Mouse (Mus musculus) hindbrain, embryonic 14.5 days (tissue): ENCODE measurements around the gene Cacng3. TPM values are rescaled to one million over a fixed set of nuclear protein-coding genes. Genes with fewer than 3 reads are reported as not detected.

Source experiments
- ATAC-seq: fragments of 200-750 bp; cut with Nextera tagmentation; 2 replicates; pipeline ENCODE4 v1.8.0; 2017; ENCODE audit warnings: moderate number of reproducible peaks, mild to moderate bottlenecking, moderate TSS enrichment, moderate library complexity; ENCODE audit not compliant: low FRiP score
- DNase-seq: peaks from one replicate; pipeline ENCODE4 v3.0.0-alpha.2; 2015; ENCODE audit warnings: low spot score
- H3K27ac ChIP-seq: fragments of 300-500 bp; sonication (generic); 2 replicates; pipeline ENCODE4 v1.5.1; 2014; ENCODE audit warnings: mild to moderate bottlenecking, moderate library complexity
- H3K27me3 ChIP-seq: fragments of 300-500 bp; sonication (generic); 2 replicates; pipeline ENCODE4 v1.6.1; 2014; ENCODE audit warnings: mild to moderate bottlenecking, low read length, mixed read lengths; ENCODE audit not compliant: control insufficient read depth, insufficient read depth
- H3K36me3 ChIP-seq: fragments of 300-500 bp; sonication (generic); replicated peaks from 2 replicates; pipeline ENCODE4 v1.6.1; 2014; ENCODE audit not compliant: control insufficient read depth, insufficient read depth
- H3K4me1 ChIP-seq: fragments of 300-500 bp; sonication (generic); replicated peaks from 2 replicates; pipeline ENCODE4 v1.6.1; 2014; ENCODE audit warnings: antibody characterized with exemption, low read length, mixed read lengths; ENCODE audit not compliant: control insufficient read depth, insufficient read depth
- H3K4me2 ChIP-seq: fragments of 300-500 bp; sonication (generic); replicated peaks from 2 replicates; pipeline ENCODE4 v1.6.1; 2014; ENCODE audit warnings: mild to moderate bottlenecking, moderate library complexity
- H3K4me3 ChIP-seq: fragments of 300-500 bp; sonication (generic); replicated peaks from 2 replicates; pipeline ENCODE4 v1.5.1; 2014; ENCODE audit warnings: mild to moderate bottlenecking, low read length
- H3K9ac ChIP-seq: fragments of 300-500 bp; sonication (generic); 2 replicates; pipeline ENCODE4 v1.6.1; 2014
- H3K9me3 ChIP-seq: fragments of 300-500 bp; sonication (generic); 2 replicates; pipeline ENCODE4 v1.6.1; 2016; ENCODE audit warnings: low read length; ENCODE audit not compliant: control insufficient read depth
- WGBS: fragments of 180-500 bp; shearing (Covaris S2); extraction: QIAGEN DNeasy Blood & Tissue Kit; methylation state at CpG from one replicate; pipeline ENCODE4 v1.1.7; 2014; 5-methylcytosine and 5-hydroxymethylcytosine counted together
- polyA plus RNA-seq: library from polyadenylated mRNA; unstranded; fragments of >200 nt; fragmentation: Nextera tagmentation; extraction: Ambion mirVana; gene quantifications from 2 replicates; pipeline ENCODE4 v1.2.1, GENCODE M21; 2014

Cacng3 gene
- polyA plus RNA-seq, 1 experiment from 2014 or later = 22.1 TPM

DNA sequence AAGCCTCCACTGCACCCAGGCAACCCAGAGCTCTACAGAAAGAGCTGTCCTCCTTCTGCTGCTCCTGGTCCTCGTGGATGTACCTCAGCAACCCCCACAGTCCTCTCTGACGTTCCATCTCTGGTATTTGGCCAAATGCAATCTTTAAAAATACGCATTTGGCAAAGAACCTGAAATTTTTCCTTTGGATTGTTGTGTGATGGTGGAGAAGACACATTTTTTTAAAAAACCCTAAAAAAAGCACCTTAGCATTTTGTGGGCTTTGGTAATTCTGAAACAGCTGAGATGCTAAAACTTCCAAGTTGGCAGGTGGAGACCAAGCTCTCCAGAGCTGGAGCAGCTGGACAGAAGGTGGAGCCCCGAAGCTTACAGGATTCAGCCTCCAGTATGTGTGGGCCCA, 32.2 kb downstream of the Cacng3 start:
- Histone ChIP-seq H3K36me3 (no peaks in the 10 kb centered on the region), H3K27me3 (no peaks in the 10 kb centered on the region), H3K4me2 (no peak overlapping the region), H3K27ac (no peak overlapping the region), H3K9ac (no peak overlapping the region), H3K9me3 (no peaks in the 10 kb centered on the region), H3K4me1 (no peaks in the 10 kb centered on the region), H3K4me3 (no peak overlapping the region)
- DNase-seq = no peak
- ATAC-seq = no peak
- 86% methylated on average over 4 of the region's 4 CpGs for WGBS

DNA sequence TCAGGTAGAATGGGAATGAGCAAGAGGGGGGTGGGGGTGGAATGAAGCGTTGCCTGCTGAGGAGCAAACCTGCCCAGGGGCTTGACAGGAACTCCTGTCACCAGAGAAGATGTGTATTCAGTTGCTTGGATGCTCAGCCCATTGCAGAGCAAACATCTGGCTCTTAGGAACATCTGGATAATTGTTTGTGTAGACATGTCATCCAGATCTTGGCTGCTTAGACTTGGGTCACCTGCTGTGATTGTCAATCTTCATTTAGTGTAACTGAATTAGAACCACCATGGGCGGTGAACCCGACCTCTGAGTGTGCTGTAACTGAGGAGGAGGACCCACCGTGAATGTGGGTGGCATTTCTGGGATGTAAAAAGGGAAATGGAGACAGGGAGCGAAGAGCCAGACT, 36.4 kb downstream of the Cacng3 start:
- no peak for ATAC-seq

DNA sequence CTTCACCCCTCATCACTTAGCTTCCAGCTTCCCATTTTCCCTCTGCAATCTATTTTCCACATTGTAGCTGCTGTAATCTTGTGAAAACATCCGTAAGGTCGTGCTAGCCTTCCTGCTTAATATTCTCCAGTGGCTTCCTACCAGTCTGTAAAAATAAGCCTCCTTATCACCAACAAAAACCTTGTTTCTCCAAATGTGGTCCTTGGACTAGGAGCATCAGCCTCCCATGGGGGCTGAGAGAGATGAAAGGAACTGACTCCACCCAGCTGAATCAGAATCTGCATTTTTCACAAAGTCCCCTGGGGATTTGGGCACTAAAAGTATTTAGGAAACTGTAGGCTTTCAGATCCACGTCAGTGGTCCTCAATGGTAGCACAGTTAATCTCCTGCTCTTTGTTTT, 46.0 kb downstream of the Cacng3 start:
- no peaks in the 10 kb centered on the region for H3K9me3 ChIP-seq
- no peak for DNase-seq
- 0 out of 2 replicates have a peak, but pooled peaks cover 3% of the 10 kb centered on the region for H3K4me1 ChIP-seq
- H3K4me2 ChIP-seq = no peak overlapping the region
- no peak for ATAC-seq
- no peaks in the 10 kb centered on the region for H3K27me3 ChIP-seq
- no peak overlapping the region for H3K9ac ChIP-seq
- WGBS = 37% methylated on average over 3 of the region's 3 CpGs
- H3K27ac ChIP-seq = no peak overlapping the region
- no peaks in the 10 kb centered on the region for H3K36me3 ChIP-seq
- H3K4me3 ChIP-seq = no peak overlapping the region

More for the DNA sequence above, 36.4 kb downstream of the Cacng3 start:
- no peak for DNase-seq
- 53% methylated on average over 5 of the region's 5 CpGs for WGBS
- H3K27ac ChIP-seq = no peak overlapping the region
- no peaks in the 10 kb centered on the region for H3K27me3 ChIP-seq
- no peaks in the 10 kb centered on the region for H3K36me3 ChIP-seq
- H3K4me2 ChIP-seq = no peak overlapping the region
- H3K4me1 ChIP-seq = no peaks in the 10 kb centered on the region
- H3K4me3 ChIP-seq = no peak overlapping the region
- H3K9ac ChIP-seq = no peak overlapping the region
- no peaks in the 10 kb centered on the region for H3K9me3 ChIP-seq

DNA sequence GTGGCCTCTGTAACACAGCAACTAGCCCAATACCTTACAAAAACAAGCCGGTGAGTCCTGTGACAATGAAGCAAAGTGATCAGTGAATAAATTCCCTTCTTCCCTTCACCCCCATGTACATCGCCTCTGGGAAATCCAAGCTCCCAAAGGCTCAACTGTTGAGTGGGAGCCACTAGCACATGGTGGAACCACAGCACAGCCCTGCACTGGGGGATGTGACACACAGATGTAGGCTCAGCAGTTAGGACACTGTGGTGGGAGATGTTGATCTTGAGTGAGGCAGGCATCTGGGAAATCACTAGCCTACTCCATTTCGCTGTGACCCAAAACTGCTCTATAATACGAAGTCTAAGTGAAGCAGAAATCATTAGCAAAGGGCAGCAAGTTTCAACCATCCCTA, 48.2 kb downstream of the Cacng3 start:
- Histone ChIP-seq H3K27ac (no peak overlapping the region), H3K36me3 (no peaks in the 10 kb centered on the region), H3K4me1 (0 out of 2 replicates have a peak, but pooled peaks cover 3% of the 10 kb centered on the region), H3K4me3 (no peak overlapping the region), H3K9ac (no peak overlapping the region), H3K27me3 (no peaks in the 10 kb centered on the region), H3K9me3 (no peaks in the 10 kb centered on the region), H3K4me2 (no peak overlapping the region)
- WGBS = 95% methylated on average over 4 of the region's 4 CpGs
- DNase-seq (no peak), ATAC-seq (no peak)

DNA sequence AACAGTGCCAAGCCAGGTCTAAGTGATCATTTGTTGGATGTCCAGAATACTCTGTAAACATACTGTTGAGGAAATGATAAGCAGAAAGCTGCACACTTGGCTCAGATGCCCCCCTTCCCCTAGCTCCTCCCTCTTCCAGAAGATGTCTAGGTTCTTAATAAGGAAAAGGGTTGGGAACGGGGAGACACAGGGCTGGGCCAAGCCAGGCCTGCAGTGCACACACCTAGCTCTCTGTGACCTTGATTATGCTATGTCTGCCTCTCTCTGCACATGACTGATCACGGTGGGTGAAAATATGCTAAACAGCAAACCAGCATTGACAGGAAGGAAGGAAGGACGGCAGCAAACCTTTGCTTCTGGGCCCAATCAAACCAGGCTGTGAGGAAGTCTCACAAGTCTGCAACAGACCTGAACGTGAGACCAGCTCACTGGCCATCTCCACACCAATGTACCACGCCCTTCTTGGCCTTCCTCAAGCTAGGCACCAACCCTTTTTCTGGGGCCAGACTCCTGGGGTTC, 53.1 kb downstream of the Cacng3 start:
- Histone ChIP-seq H3K27ac (no peak overlapping the region), H3K9ac (no peak overlapping the region), H3K4me3 (no peak overlapping the region), H3K27me3 (no peaks in the 10 kb centered on the region), H3K4me2 (no peak overlapping the region), H3K4me1 (no peaks in the 10 kb centered on the region), H3K9me3 (no peaks in the 10 kb centered on the region), H3K36me3 (no peaks in the 10 kb centered on the region)
- ATAC-seq = no peak
- WGBS = 31% methylated on average over 5 of the region's 5 CpGs
- DNase-seq = no peak

DNA sequence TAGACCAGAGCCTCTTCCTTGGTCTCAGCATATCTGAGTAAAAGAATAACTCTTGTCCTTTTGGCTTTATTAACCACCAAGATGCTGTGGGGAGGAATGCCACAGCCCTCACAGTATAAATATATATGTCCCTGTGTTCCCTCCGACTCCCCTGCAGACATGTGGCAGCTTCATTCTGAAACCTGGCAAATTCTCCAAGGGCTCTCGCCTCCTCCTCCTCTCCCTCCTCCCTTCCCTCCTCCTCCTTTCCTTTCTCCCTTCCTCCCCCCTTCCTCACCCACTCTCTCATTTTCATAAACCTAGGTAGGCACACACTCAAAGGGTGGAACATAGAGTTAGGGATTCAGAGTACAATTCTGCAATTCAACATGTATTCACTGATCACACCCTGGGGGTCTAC, 56.1 kb downstream of the Cacng3 start:
- no peak overlapping the region for H3K4me2 ChIP-seq
- H3K9ac ChIP-seq = no peak overlapping the region
- DNase-seq (no peak), ATAC-seq (no peak)
- 0 out of 2 replicates have a peak, but pooled peaks cover 2% of the 10 kb centered on the region for H3K4me1 ChIP-seq
- H3K36me3 ChIP-seq = no peaks in the 10 kb centered on the region
- H3K27me3 ChIP-seq = no peaks in the 10 kb centered on the region
- WGBS = 79% methylated on average over 2 of the region's 2 CpGs
- no peaks in the 10 kb centered on the region for H3K9me3 ChIP-seq
- H3K4me3 ChIP-seq = no peak overlapping the region
- H3K27ac ChIP-seq = no peak overlapping the region

DNA sequence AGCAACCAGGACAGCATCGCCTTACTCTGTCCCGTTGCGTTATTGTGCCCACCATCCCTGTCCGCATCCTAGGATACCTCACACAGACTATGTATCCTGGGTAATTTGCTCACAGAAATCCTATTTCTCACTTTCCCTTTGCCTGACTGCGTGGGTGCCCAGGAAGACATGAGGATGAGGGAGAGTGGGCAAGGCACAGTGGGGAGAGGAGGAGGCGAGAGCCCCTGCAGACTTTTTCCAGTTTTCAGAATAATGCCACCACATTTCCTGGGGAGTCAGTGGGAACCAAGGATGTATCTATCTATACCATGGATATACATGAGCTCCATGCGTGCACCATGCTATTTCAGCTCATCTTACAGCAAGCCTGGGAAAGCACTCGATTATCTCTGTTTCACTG, 57.9 kb downstream of the Cacng3 start:
- H3K9ac ChIP-seq = no peak overlapping the region
- no peaks in the 10 kb centered on the region for H3K36me3 ChIP-seq
- ATAC-seq = no peak
- no peak overlapping the region for H3K4me3 ChIP-seq
- H3K27me3 ChIP-seq = no peaks in the 10 kb centered on the region
- no peak overlapping the region for H3K4me2 ChIP-seq
- DNase-seq = no peak
- no peaks in the 10 kb centered on the region for H3K9me3 ChIP-seq
- H3K27ac ChIP-seq = no peak overlapping the region
- 96% methylated on average over 8 of the region's 8 CpGs for WGBS
- H3K4me1 ChIP-seq = 0 out of 2 replicates have a peak, but pooled peaks cover 2% of the 10 kb centered on the region

DNA sequence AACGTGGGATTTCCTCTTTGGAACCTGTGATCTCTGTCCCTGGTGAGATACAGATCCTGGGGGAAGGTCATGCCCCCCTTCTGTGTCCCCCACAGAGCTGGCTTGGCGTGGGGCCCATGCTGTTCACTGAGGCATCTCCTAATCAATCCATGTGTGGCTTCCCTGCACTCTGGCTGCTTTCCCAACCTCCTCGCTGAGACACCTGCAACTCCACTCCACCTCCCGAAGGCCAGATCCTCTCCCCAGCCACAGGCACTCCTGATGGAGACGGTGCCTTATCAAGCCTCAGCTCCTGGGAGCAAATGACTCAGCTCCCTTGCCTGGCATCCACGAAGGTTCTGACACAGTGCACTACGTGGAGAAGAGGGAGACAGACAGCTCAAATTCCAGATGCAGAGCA, 58.6 kb downstream of the Cacng3 start:
- ATAC-seq (no peak), DNase-seq (no peak)
- no peak overlapping the region for H3K4me2 ChIP-seq
- no peak overlapping the region for H3K9ac ChIP-seq
- WGBS = 28% methylated on average over 7 of the region's 7 CpGs
- no peak overlapping the region for H3K27ac ChIP-seq
- no peaks in the 10 kb centered on the region for H3K9me3 ChIP-seq
- 0 out of 2 replicates have a peak, but pooled peaks cover 2% of the 10 kb centered on the region for H3K4me1 ChIP-seq
- no peak overlapping the region for H3K4me3 ChIP-seq
- no peaks in the 10 kb centered on the region for H3K27me3 ChIP-seq
- no peaks in the 10 kb centered on the region for H3K36me3 ChIP-seq

DNA sequence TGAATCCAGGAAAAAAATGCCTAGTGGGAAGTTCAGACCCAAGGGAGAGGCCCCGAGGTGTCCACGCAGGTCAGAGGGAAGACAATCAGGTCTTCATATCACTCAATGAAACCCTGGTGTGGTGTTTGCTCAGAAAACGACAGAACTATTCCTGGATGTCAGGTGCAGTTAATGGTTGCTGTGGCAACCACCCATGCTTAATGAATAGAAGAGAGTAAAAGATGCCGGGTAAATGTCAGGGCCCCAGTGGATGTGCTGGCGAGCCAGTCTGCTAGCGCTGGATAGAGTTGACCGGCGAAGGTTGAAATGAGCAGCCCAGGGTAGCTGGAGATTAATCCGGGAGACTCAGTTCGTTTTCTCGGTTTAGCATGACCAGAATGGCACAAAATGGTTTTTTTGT, 65.0 kb downstream of the Cacng3 start:
- 37% methylated on average over 11 of the region's 11 CpGs for WGBS
- Histone ChIP-seq H3K4me3 (no peak overlapping the region), H3K9ac (no peak overlapping the region), H3K4me2 (no peak overlapping the region), H3K27ac (no peak overlapping the region), H3K27me3 (no peaks in the 10 kb centered on the region), H3K36me3 (no peaks in the 10 kb centered on the region), H3K9me3 (no peaks in the 10 kb centered on the region), H3K4me1 (0 out of 2 replicates have a peak, but pooled peaks cover 3% of the 10 kb centered on the region)
- DNase-seq = no peak
- no peak for ATAC-seq

DNA sequence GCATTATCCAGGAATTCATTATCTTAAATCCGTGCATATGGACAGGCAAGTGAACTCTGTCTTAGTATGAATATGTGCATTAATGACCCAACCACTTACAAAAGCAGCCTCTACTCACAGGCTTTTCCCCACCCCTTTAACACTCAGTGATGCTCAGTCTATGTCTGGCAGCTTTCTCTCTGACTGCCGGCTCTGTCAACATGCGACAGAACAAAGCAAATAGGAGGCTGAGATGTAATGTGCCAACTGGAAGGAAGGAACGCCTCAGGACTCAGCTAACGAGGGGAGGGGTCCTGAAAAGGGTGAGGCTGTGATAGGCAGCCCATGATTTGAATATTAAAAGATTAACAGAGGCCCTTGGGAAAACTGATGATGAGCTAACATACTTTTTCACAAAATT, 68.2 kb downstream of the Cacng3 start:
- Histone ChIP-seq H3K4me2 (no peak overlapping the region), H3K4me1 (0 out of 2 replicates have a peak, but pooled peaks cover 3% of the 10 kb centered on the region), H3K4me3 (no peak overlapping the region), H3K9ac (no peak overlapping the region), H3K27ac (no peak overlapping the region), H3K36me3 (no peaks in the 10 kb centered on the region), H3K9me3 (no peaks in the 10 kb centered on the region), H3K27me3 (no peaks in the 10 kb centered on the region)
- 33% methylated on average over 5 of the region's 5 CpGs for WGBS
- no peak for ATAC-seq
- DNase-seq = no peak
